In the genomic region with DNA sequence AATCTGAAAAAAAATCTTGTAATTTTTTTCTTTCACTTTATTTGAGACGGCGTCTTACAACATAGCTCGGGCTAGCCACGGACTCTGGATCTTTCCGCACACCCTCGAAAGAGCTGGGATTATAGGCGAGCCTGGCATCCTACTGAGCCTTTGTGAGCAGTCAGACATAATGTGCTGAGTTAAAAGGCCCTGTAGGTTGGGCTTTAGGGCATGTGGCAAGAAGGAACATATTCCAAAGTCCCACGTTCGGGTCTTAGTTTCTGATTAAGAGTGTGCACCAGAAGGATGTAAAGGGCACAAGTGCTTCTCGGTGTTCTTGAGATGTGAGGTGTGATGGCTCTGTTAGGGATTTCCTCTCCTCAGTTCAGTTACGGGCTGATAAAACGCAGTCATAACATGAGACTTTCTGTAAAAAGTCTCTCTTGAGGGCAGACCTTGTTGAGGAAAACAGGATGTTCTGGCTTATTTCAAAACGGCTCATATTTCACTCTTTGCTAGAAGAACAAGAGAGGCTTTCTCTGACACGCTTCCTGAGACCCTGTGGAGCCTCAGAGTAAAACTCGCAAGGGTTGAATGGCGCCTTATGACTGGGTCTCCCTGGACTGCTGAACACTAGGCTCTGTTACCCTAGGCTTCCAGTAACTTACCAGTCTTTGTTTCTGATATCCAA, we compare ENCODE assay signal across 8 mouse cellular contexts.
DNase-seq lines count a peak whose midpoint lies in the region; ATAC-seq and TF ChIP-seq lines count a peak whose summit lies in the region.

No protein-coding gene starts in this region.

- WGBS in heart, embryonic 10.5 days = 57% methylated on average over 16 of the region's 16 CpGs
- WGBS in hindbrain, embryonic 12.5 days = 53% methylated on average over 16 of the region's 16 CpGs
- WGBS in midbrain, embryonic 16.5 days = 52% methylated on average over 16 of the region's 16 CpGs
- WGBS in lung, adult 2 months = 51% methylated on average over 16 of the region's 16 CpGs

- TF ChIP-seq POLR2A in lung, adult 2 months (IDR thresholded peaks at IDR 0.05; ENCODE audit: borderline replicate concordance, extremely low read depth, low read depth, low read length) = no peak

- no peaks in the 10 kb centered on the region for H3K36me3 ChIP-seq in heart, embryonic 10.5 days
- no peaks in the 10 kb centered on the region for H3K36me3 ChIP-seq in hindbrain, embryonic 12.5 days
- H3K36me3 ChIP-seq in midbrain, embryonic 16.5 days (ENCODE audit: control insufficient read depth, insufficient read depth, low read length) = no peaks in the 10 kb centered on the region

- H3K4me3 ChIP-seq in heart, embryonic 10.5 days = no peak overlapping the region
- H3K4me3 ChIP-seq in hindbrain, embryonic 12.5 days = no peak overlapping the region
- no peak overlapping the region for H3K4me3 ChIP-seq in midbrain, embryonic 16.5 days (ENCODE audit: low read depth, low read length)
- no peak overlapping the region for H3K4me3 ChIP-seq in lung, adult 2 months (replicated peaks; ENCODE audit: extremely low read depth, low read depth, low read length)

- intact Hi-C loops in heart, postnatal 25 days (cut with DNase I) = no loop called here

- TF ChIP-seq CTCF in lung, adult 2 months (IDR thresholded peaks at IDR 0.05; ENCODE audit: insufficient read depth, low read length) = no peak

- no peak overlapping the region for H3K9ac ChIP-seq in hindbrain, embryonic 12.5 days
- no peak overlapping the region for H3K9ac ChIP-seq in midbrain, embryonic 16.5 days (ENCODE audit: low read depth, low read length)

- no peaks in the 10 kb centered on the region for H3K27me3 ChIP-seq in heart, embryonic 10.5 days (ENCODE audit: insufficient read depth, poor library complexity, severe bottlenecking)
- no peaks in the 10 kb centered on the region for H3K27me3 ChIP-seq in hindbrain, embryonic 12.5 days
- H3K27me3 ChIP-seq in midbrain, embryonic 16.5 days (ENCODE audit: control insufficient read depth, insufficient read depth, low read depth, low read length) = no peaks in the 10 kb centered on the region

- DNase-seq in heart, embryonic 10.5 days (ENCODE audit: low spot score) = no peak
- DNase-seq in heart, postnatal 25 days (ENCODE audit: low spot score) = no peak
- DNase-seq in embryo, embryonic 11 days = peak; percentile 80
- no peak for DNase-seq in layer of hippocampus, postnatal 25 days (ENCODE audit: extremely low spot score in 1 of 2, low spot score in 1 of 2)
- no peak for DNase-seq in lung, adult 2 months
- no peak for DNase-seq in thymus, postnatal 25 days

- no peaks in the 10 kb centered on the region for H3K9me3 ChIP-seq in heart, embryonic 10.5 days
- H3K9me3 ChIP-seq in hindbrain, embryonic 12.5 days (replicated peaks) = no peaks in the 10 kb centered on the region
- H3K9me3 ChIP-seq in midbrain, embryonic 16.5 days (replicated peaks; ENCODE audit: control insufficient read depth, low read length, poor library complexity, severe bottlenecking) = no peaks in the 10 kb centered on the region

- peak overlapping the region; percentile 65 for H3K27ac ChIP-seq in heart, embryonic 10.5 days
- H3K27ac ChIP-seq in hindbrain, embryonic 12.5 days = peak overlapping the region; percentile 77
- H3K27ac ChIP-seq in midbrain, embryonic 16.5 days (ENCODE audit: low read length) = no peak overlapping the region

- peak; percentile 66 for ATAC-seq in hindbrain, embryonic 12.5 days (ENCODE audit: low FRiP score)
- ATAC-seq in midbrain, embryonic 16.5 days = peak; percentile 58; the same call in 1 of the 2 replicates

- H3K4me1 ChIP-seq in heart, embryonic 10.5 days = no peaks in the 10 kb centered on the region
- peaks cover 19% of the 10 kb centered on the region for H3K4me1 ChIP-seq in hindbrain, embryonic 12.5 days
- peaks cover 12% of the 10 kb centered on the region for H3K4me1 ChIP-seq in midbrain, embryonic 16.5 days (ENCODE audit: control insufficient read depth, insufficient read depth, low read length)
- H3K4me1 ChIP-seq in lung, adult 2 months (ENCODE audit: control insufficient read depth, insufficient read depth, low read length) = no peaks in the 10 kb centered on the region

- peak overlapping the region; percentile 27; the same call in 1 of the 2 replicates for H3K4me2 ChIP-seq in hindbrain, embryonic 12.5 days (replicated peaks)
- H3K4me2 ChIP-seq in midbrain, embryonic 16.5 days (ENCODE audit: low read length) = no peak overlapping the region
